Mouse (Mus musculus) cerebellum, adult 2 months (tissue): ENCODE data around the gene Acsf3. TPM values are rescaled to one million over a fixed set of nuclear protein-coding genes. Genes with fewer than 3 reads are reported as not detected.

Experiments
- DNase-seq, 2 experiments: peaks; one replicate each; pipeline ENCODE4 v3.0.0; 2021
- H3K27ac ChIP-seq: fragments of 200-500 bp; 2 replicates; pipeline ENCODE4 v1.5.1; 2012; ENCODE audit warnings: low read length, control low read depth, inconsistent platforms; ENCODE audit not compliant: insufficient read depth
- H3K27me3 ChIP-seq: fragments of 200-500 bp; 2 replicates; pipeline ENCODE4 v1.6.1; 2012; ENCODE audit warnings: inconsistent platforms, mild to moderate bottlenecking, low read length, moderate library complexity; ENCODE audit not compliant: control insufficient read depth, insufficient read depth
- H3K4me1 ChIP-seq: fragments of 200-500 bp; 2 replicates; pipeline ENCODE4 v1.6.1; 2011; ENCODE audit warnings: low read length; ENCODE audit not compliant: control insufficient read depth, insufficient read depth
- H3K4me3 ChIP-seq: fragments of 200-500 bp; replicated peaks from 2 replicates; pipeline ENCODE3; 2011; ENCODE audit warnings: mild to moderate bottlenecking, low read depth, low read length, control low read depth; ENCODE audit not compliant: insufficient read depth
- CTCF ChIP-seq: fragments of 200-500 bp; IDR thresholded peaks from 2 replicates; pipeline ENCODE4 v1.5.1; 2011; ENCODE audit warnings: low read depth, mild to moderate bottlenecking, control low read depth, low read length, moderate library complexity, borderline replicate concordance; ENCODE audit not compliant: insufficient read depth
- POLR2A ChIP-seq: fragments of 200-500 bp; IDR thresholded peaks from 2 replicates; pipeline ENCODE4 v1.6.1; 2011; ENCODE audit warnings: low read length, control low read depth, borderline replicate concordance; ENCODE audit not compliant: insufficient read depth
- WGBS: fragments of 180-500 bp; shearing (Covaris S2); methylation state at CpG from one replicate; pipeline ENCODE4 v1.1.7; 2018; 5-methylcytosine and 5-hydroxymethylcytosine counted together
- polyA plus RNA-seq: library from polyadenylated mRNA; depleted of rRNA; stranded (reverse); fragments of >200 nt; gene quantifications from 2 replicates; pipeline ENCODE4 v1.2.3, GENCODE M21; 2012; rRNA removed

The Acsf3 gene
- polyA plus RNA-seq, 1 experiment, result 33.0 TPM

GRCm38 (mm10) chr8:122856288-122856687 is 81.0 kb downstream of the Acsf3 start:
- DNase-seq, result peak in 1 of 2 experiments; percentile 65
- no peak overlapping the region for H3K4me3 ChIP-seq
- H3K27ac ChIP-seq, result peak overlapping the region; percentile 23; the same call in 1 of the 2 replicates
- TF ChIP-seq POLR2A (no peak), CTCF (no peak)
- WGBS, result 70% methylated on average over 8 of the region's 8 CpGs
- peaks cover 58% of the 10 kb centered on the region for H3K4me1 ChIP-seq
- no peaks in the 10 kb centered on the region for H3K27me3 ChIP-seq

GRCm38 (mm10) chr8:122859843-122860242 is 84.6 kb downstream of the Acsf3 start:
- H3K27me3 ChIP-seq, result no peaks in the 10 kb centered on the region
- DNase-seq, result no peak
- TF ChIP-seq POLR2A (no peak), CTCF (no peak)
- H3K27ac ChIP-seq, result no peak overlapping the region
- peaks cover 35% of the 10 kb centered on the region for H3K4me1 ChIP-seq
- H3K4me3 ChIP-seq, result no peak overlapping the region
- 77% methylated on average over 13 of the region's 13 CpGs for WGBS

GRCm38 (mm10) chr8:122864719-122865129 is 89.4 kb downstream of the Acsf3 start:
- WGBS, result 68% methylated on average over 26 of the region's 26 CpGs
- no peak for DNase-seq

DNA sequence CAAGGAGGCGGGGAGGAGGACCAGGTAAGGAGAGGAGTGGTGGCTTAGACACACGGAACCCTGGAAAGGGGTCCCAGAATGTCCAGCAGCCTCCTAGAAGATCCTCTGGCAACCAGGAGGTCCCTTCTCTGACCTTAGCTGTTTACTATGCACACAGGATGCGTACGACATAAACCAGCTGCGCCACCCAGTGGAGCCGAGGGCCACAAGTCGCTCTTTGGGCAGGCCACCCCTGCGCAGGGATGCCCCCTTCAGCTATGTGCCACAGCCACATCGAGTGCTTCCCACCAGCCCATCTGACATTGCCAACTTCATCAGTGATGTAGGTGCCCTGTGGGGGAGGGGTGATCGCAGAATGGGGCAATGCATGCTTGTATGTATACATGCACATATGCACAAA is 90.2 kb downstream of the Acsf3 start:
- 59% methylated on average over 10 of the region's 10 CpGs for WGBS
- Histone ChIP-seq H3K27me3 (no peaks in the 10 kb centered on the region), H3K4me1 (peaks cover 33% of the 10 kb centered on the region), H3K27ac (no peak overlapping the region), H3K4me3 (no peak overlapping the region)
- no peak for DNase-seq
- TF ChIP-seq POLR2A (no peak), CTCF (peak; percentile 45; the same call in 1 of the 2 replicates)

More at GRCm38 (mm10) chr8:122864719-122865129, 89.4 kb downstream of the Acsf3 start:
- H3K27ac ChIP-seq, result no peak overlapping the region
- no peaks in the 10 kb centered on the region for H3K27me3 ChIP-seq
- H3K4me3 ChIP-seq, result no peak overlapping the region
- H3K4me1 ChIP-seq, result peaks cover 26% of the 10 kb centered on the region
- TF ChIP-seq POLR2A (no peak), CTCF (no peak)

GRCm38 (mm10) chr8:122866231-122866630 is 90.9 kb downstream of the Acsf3 start:
- DNase-seq, result no peak
- Histone ChIP-seq H3K27me3 (no peaks in the 10 kb centered on the region), H3K27ac (no peak overlapping the region), H3K4me1 (peaks cover 35% of the 10 kb centered on the region), H3K4me3 (no peak overlapping the region)
- WGBS, result 44% methylated on average over 8 of the region's 8 CpGs
- TF ChIP-seq POLR2A (no peak), CTCF (no peak)

Other genes with a start within 250 kb of the Acsf3 start
- gene Piezo1, start 224.2 kb upstream of the Acsf3 start, polyA plus RNA-seq, result 4.2 and 4.5 TPM in 2 replicates
- 7.6 and 8.8 TPM in 2 replicates for gene Cdt1, start 207.5 kb upstream of the Acsf3 start, polyA plus RNA-seq
- gene Aprt, start 198.6 kb upstream of the Acsf3 start, polyA plus RNA-seq, result 52.9 and 57.4 TPM in 2 replicates
- gene Galns, start 164.0 kb upstream of the Acsf3 start, polyA plus RNA-seq, result 8.5 and 8.7 TPM in 2 replicates
- gene Trappc2l, start 163.8 kb upstream of the Acsf3 start, polyA plus RNA-seq, result 199 and 206 TPM in 2 replicates
- gene Pabpn1l, start 152.7 kb upstream of the Acsf3 start, polyA plus RNA-seq, result not detected in 2 replicates
- 17.7 and 21.6 TPM in 2 replicates for gene Cbfa2t3, start 76.4 kb upstream of the Acsf3 start, polyA plus RNA-seq
- gene Cdh15, start 72.5 kb downstream of the Acsf3 start, polyA plus RNA-seq, result 26.5 and 34.3 TPM in 2 replicates